Mouse (Mus musculus) skeletal muscle tissue, postnatal 0 days (tissue): ENCODE data around the gene H2-M10.1. TPM values are rescaled to one million over a fixed set of nuclear protein-coding genes. Genes with fewer than 3 reads are reported as not detected.

ENCODE experiments used
- polyA plus RNA-seq: library from polyadenylated mRNA; unstranded; fragments of >200 nt; fragmentation: Nextera tagmentation; extraction: Ambion mirVana; gene quantifications from 2 replicates; pipeline ENCODE4 v1.2.1, GENCODE M21; 2015

Gene H2-M10.1
- not detected in 2 replicates for polyA plus RNA-seq

DNA sequence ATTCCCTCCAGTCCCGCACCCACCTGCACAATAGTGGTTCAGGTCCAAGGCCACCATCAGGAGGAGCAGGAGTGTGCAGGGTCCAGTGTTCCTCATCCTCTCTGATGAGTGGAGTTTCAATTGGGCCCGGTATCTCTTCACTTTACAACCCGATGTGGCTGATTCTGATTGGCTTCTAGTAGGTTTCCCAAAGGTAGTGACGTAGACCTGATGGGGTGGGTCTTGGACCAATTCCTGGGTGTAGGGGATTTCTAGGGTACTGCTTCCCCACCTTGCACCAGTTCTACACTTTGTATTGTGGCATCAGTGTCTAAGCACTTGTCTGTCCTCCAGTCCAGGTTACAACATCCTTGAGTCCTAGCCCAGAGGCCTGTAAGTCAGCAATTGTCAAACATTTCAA, at the start of gene H2-M10.1:
Gene H2-M10.1, minus strand, starts transcription at position 101 of the 400 bp plus-strand sequence.

DNA sequence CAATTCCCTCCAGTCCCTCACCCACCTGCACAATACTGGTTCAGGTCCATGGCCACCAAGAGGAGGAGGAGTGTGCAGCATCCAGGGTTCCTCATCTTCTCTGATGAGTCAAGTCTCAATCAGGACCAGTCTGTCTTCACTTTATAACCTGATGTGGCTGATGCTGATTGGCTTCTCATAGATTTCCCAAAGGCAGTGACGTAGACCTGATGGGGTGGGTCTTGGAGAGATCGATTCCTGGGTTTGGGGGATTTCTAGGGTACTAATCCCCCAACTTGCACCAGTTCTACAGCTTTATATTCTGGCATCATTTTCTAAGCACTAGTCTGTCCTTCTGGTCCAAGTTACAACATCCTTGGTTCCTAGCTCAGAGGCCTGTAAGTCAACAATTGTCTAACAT, 42.4 kb upstream of the H2-M10.1 start, which contains the start of gene H2-M10.3:
Gene H2-M10.3, minus strand, starts transcription at position 101 of the 400 bp plus-strand sequence.

GRCm38 (mm10) chr17:36286390-36286789, 39.6 kb downstream of the H2-M10.1 start, which contains the start of gene H2-M10.2:
Gene H2-M10.2, minus strand, starts transcription at chr17:36286490.

Other genes starting within 250 kb of the H2-M10.1 start
- gene Gm19684, start 204.5 kb downstream of the H2-M10.1 start, polyA plus RNA-seq: not detected in 2 replicates
- not detected in 2 replicates for gene Gm7030, start 196.7 kb downstream of the H2-M10.1 start, polyA plus RNA-seq
- not detected in 2 replicates for gene Gm8909, start 157.6 kb downstream of the H2-M10.1 start, polyA plus RNA-seq
- gene H2-T3, start 135.9 kb downstream of the H2-M10.1 start, polyA plus RNA-seq: not detected in 2 replicates
- gene Rpp21, start 68.1 kb downstream of the H2-M10.1 start, polyA plus RNA-seq: 61.5 and 64.7 TPM in 2 replicates
- 4.5 and 4.9 TPM in 2 replicates for gene Trim39, start 53.9 kb downstream of the H2-M10.1 start, polyA plus RNA-seq
- not detected in 2 replicates for gene H2-M10.2, start 39.7 kb downstream of the H2-M10.1 start, polyA plus RNA-seq
- gene H2-M10.3, start 42.3 kb upstream of the H2-M10.1 start, polyA plus RNA-seq: not detected in 2 replicates
- gene H2-M10.4, start 136.2 kb upstream of the H2-M10.1 start, polyA plus RNA-seq: not detected in 2 replicates
- gene H2-M11, start 220.9 kb upstream of the H2-M10.1 start, polyA plus RNA-seq: not detected in 2 replicates